Mouse (Mus musculus) ovary, adult 18-20 months (tissue): ENCODE measurements around the gene Pa2g4.
"Not testable (repeated sequence)": the region's sequence is repeated elsewhere in the genome, so short reads cannot be mapped to it uniquely, and the experiment has no call there.

Experiments used
- DNase-seq: peaks from one replicate; pipeline ENCODE4 v3.0.0; 2022; ENCODE audit warnings: low spot score, mixed read lengths

The Pa2g4 gene

GRCm38 (mm10) chr10:128578330-128578729 is 12.5 kb upstream of the Pa2g4 start:
- DNase-seq: no peak

GRCm38 (mm10) chr10:128575063-128575462 is 9.3 kb upstream of the Pa2g4 start:
- DNase-seq: no peak

DNA sequence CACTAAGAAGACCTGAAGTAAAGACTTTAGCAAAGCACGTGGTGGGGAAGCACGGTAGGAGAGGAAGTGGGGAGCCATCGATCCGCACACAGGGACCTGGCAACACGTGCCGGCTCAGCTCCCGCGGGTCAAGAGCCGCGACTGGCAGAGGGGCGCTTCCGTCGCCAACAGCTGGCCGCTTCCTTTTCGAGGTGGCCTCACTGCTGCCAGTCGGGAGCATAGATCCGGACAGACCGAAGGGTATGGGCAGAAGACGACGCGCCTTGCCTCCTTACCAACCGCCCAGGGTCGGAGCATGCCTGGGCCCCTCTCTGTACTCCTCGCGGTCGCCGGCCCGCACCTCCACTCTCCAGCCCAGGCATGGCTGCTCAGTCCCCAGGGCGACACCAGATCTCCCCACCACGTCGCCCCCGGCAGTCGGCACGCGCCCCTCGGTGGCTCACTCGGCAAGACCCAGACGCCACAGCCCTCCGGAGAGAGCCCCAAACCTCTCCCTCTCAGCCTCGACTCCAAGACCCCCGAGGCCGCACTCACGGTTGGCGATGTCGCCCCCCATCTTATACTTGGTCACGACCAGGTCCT is 490 bp downstream of the Pa2g4 start:
- no peak for DNase-seq

DNA sequence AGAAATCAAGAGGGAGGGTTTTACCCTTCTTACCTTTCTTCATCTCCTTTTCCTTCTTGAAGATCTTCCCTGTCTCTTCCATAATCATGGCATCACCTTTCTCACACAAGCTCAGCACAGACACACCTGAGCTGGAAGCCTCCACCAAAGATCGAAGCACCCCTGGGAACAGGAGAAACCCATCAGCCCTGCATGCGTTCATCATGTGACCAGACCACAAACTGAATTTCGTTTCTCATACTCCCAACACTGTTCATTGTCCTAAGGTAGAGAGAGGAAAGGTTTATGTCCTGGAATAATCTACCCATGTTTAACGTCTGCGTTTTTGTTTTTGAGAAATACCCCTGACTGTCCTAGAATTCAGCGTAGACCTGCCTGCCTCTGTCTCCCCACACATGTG is 2.2 kb downstream of the Pa2g4 start:
- no peak for DNase-seq

DNA sequence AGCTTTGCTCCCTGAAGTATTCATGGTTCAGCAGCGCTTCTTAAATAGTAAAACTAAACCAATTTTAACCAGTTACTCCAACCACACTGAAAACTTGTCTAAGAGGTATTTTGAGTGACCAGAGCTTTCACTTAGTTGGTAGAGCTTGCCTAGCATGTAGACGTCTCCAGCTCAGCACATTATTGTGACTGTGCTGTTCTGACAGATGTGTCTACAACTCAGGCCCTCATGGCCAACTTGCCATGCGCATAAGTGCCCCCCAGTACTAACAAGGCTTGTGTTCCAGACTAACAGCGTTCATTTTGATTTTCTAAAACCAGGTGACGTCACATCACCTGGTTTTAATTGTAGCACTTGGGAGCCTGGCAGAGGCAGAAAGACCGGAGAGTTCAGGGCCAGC is 8.8 kb downstream of the Pa2g4 start:
- DNase-seq: no peak

DNA sequence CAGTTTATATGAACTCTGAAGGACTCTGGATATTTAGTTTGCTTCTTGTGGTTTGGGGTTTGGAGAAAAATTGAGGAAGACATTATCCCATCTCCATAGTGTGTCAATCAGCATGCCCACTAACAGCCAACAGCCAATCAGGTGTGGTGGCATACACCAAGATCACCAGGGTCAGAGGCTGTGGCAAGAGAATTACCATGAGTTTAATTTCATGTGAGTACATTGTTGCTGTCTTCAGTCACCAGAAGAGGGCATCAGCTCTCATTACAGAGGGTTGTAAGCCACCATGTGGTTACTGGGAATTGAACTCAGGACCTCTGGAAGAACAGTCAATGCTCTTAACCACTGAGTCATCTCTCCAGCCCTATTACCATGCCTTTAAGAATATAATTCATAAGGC is 9.5 kb downstream of the Pa2g4 start:
- no peak for DNase-seq

DNA sequence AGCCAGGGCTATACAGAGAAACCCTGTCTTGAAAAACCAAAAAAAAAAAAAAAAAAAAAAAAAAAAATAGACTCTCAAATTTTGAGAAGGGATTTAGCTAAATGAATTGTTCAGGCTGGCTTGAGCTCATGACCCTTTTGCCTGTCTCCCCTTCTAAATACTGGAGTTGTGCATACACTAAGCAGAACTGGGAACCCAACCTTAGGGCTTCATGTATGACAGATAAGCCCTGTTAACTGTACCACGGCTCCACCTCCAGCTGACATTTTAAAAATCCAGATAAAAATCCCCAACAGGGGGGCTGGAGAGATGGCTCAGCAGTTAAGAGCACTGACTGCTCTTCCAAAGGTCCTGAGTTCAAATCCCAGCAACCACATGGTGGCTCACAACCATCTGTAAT is 10.2 kb downstream of the Pa2g4 start:
- not testable (repeated sequence) for DNase-seq

DNA sequence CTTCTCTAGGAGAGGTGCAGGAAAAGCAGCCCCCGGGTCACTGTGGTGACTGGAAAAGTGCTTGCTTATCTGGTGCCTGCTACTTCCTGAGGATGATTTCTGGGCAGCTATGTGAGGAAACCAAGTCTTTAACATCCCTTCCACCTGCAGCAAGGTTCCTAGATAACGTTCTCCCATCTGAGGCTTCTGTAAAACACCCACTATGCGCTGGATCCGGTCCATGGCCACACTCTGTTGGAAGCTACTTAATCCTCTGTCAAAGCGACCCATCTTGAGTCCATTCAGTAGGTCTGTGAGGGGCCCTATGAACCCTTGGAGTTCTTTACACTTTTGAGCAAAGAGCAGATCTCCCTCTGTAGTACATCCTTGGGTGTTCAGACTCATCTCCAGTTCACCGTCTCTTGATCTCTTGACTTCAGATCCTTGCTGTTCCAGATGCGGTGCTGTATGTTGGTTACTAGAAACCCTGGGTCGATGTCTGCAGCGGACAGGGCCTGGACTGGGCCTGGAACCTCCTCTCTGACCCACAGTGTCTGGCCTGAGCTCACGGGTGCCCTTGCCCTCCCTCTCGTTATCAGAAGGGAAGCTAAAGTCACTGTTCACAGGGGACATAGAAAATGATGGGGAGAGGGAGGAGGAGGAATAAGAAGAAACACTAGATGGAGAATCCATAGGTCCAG is 15.5 kb downstream of the Pa2g4 start:
- DNase-seq: not testable (repeated sequence)

- not testable (repeated sequence) for DNase-seq
Observed at GRCm38 (mm10) chr10:128549682-128550057, 16.1 kb downstream of the Pa2g4 start.

GRCm38 (mm10) chr10:128548947-128549681 is 16.7 kb downstream of the Pa2g4 start, which contains the start of gene Rpl41:
Gene Rpl41 (minus strand): TSS chr10:128549305.
- DNase-seq: peak; percentile 91

- not testable (repeated sequence) for DNase-seq
Observed at GRCm38 (mm10) chr10:128548051-128548791, 17.6 kb downstream of the Pa2g4 start.

DNA sequence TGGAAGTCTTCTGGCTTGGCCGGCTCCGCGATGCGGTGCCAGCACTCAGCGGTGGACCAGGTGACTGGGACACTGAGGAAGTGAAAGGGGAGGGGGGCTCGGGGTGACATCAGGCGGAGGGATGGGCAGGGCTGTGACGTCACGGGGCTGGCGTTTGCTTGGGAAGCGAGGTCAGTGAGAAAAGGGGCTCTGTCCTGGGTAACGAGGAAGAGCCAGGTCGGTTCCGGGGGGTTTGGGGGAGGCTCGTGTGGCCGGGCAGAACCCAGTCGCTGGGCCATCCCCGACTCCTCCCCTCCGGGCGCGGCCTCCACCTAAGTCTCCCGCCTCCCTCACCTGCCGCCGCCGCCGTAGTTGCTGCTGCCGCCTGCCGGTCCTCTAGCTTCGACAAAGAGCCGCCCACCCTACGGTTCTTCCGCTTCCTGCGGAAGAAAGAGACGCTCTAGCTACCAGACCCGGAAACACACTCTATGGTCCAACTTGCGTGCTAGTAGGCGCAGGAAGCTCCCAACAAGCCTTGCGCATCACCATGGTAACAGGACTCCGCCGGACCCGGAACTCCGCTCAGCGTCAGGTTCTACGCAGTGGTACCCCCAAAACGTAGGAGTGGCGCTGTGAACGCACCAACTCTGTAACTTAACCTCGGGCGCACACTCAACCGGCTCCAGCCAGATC is 18.3 kb downstream of the Pa2g4 start, which contains the start of gene Zc3h10:
Zc3h10 (minus strand) TSS at position 414 of the 672 bp plus-strand sequence.
- peak; percentile 96 for DNase-seq

GRCm38 (mm10) chr10:128546787-128547186 is 19.0 kb downstream of the Pa2g4 start:
- DNase-seq: no peak

- DNase-seq: no peak
Observed at GRCm38 (mm10) chr10:128546361-128546760, 19.4 kb downstream of the Pa2g4 start.

DNA sequence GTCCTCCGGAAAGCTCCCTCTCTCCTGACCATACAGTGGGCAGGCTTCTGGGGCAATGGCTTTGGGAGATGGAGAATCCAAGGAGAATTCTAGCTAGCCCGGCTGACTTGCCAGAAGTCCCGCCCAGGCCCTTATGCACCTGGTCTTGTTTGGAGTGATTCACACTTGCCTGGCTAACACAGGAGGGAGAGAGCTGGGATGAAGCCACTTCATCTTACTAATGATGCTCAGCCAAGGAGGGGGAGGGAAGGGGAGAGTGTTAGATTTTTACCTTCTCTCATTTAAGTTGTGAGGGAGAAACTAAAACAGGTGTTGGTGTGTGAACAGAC is 20.3 kb downstream of the Pa2g4 start:
- no peak for DNase-seq

- no peak for DNase-seq
Observed at GRCm38 (mm10) chr10:128544674-128545569, 20.9 kb downstream of the Pa2g4 start.

DNA sequence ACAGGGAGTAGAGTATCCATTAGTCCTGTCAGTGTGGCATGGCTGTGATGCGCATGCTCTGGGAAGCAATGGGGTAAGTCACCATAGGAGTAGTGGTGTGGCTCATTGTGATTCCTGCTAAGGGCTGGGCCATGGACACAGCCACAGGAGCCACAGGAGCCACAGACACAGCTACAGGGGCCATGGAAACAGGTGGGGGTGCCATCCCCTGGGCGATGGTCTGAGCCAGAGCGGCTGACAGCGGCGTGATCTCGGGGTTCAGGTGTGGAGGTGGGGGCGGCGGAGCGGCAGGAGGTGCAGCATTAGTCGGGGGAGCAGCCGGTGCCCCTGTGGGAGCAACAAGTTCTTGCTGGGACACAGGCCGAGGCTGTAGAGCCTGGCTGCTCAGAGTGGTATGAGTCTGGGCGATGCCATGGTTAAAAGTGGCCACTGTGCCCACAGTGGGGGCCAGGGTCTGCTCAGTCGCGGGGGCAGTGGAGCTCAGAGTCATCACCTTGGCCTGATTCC is 21.6 kb downstream of the Pa2g4 start:
- no peak for DNase-seq

DNA sequence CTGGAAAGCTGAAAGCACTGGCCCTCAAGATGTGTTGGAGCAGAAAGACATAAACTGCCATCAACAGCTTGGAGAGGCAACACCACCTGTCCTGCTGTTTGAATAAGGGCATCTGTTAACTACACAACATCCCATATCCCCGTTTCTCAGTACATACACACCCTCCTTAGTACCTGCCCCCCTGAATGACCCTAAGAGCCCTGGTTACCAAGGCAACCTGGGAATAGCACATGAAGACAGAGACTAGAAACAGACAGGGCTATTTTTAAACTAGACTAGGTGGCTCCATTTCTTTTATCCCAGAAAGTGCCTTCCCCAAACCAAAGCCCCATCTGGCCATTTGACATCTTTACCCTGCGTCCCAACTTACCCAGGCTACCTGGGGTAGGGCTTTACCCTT is 22.7 kb downstream of the Pa2g4 start:
- no peak for DNase-seq

DNA sequence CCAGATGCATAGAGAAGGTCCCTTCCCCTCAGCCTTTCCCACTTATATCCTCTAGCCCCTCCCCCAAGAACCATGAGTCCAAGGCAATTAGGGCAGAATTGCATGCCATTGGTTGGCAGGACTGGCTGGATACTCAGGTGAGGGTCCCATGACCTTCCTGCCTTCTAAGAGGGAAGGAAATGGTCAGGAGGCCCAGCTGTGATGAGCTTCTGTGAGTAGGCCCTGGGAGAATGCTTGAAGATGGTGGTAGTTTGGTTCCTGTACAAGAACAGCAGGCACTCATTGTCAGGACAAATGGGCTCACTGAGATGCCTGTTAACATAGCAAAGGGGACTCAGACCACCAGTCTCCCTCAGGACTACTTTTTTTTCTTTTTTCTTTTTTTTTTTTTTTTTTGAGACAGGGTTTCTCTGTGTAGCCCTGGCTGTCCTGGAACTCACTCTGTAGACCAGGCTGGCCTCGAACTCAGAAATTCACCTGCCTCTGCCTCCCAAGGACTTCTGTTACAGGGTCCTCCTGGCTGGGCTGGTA is 27.4 kb downstream of the Pa2g4 start:
- no peak for DNase-seq

- DNase-seq: peak; percentile 75
Observed at GRCm38 (mm10) chr10:128536266-128536940, 29.4 kb downstream of the Pa2g4 start.
